Mouse (Mus musculus): ENCODE results near the gene Ugt3a2. TPM values are rescaled to one million over a fixed set of nuclear protein-coding genes. Genes with fewer than 3 reads are reported as not detected.

Gene Ugt3a2
- polyA plus RNA-seq, 1 experiment = 522 TPM

DNA sequence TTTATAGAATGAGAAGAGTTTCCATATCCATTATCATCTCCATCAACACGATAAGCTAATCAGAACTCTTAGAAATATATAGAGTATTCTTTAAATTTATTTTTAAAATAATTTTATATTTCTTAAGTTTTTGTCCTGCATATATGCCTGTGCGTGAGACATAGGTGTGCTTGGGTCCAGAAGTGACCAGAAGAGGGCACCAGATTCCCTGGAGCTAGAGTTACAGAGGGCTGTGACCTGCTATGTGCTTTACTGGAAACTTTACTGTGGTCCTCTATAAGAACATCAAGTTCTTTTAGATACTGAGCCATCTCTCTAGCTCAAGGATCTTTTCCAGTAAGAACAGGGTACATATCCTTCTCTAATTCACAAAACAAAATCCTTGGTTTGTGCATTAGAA is 27.5 kb downstream of the Ugt3a2 start:
- no peak for DNase-seq
- no peaks in the 10 kb centered on the region for H3K4me1 ChIP-seq (ENCODE audit: control insufficient read depth, insufficient read depth, low read length)
- 0 out of 2 replicates have a peak, but pooled peaks have one; percentile 31 for TF ChIP-seq CTCF (conservative IDR thresholded peaks at IDR 0.05; ENCODE audit: insufficient read depth, insufficient read length, low read depth, low read length)
- no peak for TF ChIP-seq POLR2A (IDR thresholded peaks at IDR 0.05; ENCODE audit: low read depth, low read length)
- H3K36me3 ChIP-seq (ENCODE audit: control insufficient read depth, insufficient read depth, low read length) = no peaks in the 10 kb centered on the region
- no peak overlapping the region for H3K4me3 ChIP-seq (ENCODE audit: insufficient read depth, low read depth, low read length)
- no peaks in the 10 kb centered on the region; the same call in 1 of the 2 replicates for H3K27me3 ChIP-seq (replicated peaks; ENCODE audit: control insufficient read depth, insufficient read depth, low read length)
- 73% methylated on average over 2 of the region's 2 CpGs for WGBS
- H3K27ac ChIP-seq (ENCODE audit: insufficient read depth, low read depth, low read length) = no peak overlapping the region

DNA sequence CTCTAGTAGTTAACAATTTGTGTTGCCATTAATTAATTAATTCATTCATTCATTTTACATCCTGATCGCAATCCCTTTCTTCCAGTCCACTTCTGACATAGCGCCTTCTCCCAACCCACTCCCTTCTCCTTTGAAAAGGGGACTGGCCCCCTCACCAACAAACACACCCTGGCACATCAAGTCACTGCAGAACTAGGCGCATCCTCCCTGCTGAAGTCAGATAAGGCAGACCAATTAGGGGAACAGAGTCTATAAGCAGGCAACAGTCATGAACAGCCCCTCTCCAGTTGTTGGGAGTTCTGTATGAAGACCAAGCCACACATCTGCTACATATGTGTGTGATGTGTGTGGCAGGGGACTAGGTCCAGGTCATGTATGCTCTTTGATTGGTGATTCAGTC is 33.4 kb downstream of the Ugt3a2 start:
- no peaks in the 10 kb centered on the region for H3K4me1 ChIP-seq (ENCODE audit: control insufficient read depth, insufficient read depth, low read length)
- 94% methylated on average over 3 of the region's 3 CpGs for WGBS
- TF ChIP-seq POLR2A (IDR thresholded peaks at IDR 0.05; ENCODE audit: low read depth, low read length) (no peak), CTCF (conservative IDR thresholded peaks at IDR 0.05; ENCODE audit: insufficient read depth, insufficient read length, low read depth, low read length) (no peak)
- H3K4me3 ChIP-seq (ENCODE audit: insufficient read depth, low read depth, low read length) = no peak overlapping the region
- H3K36me3 ChIP-seq (ENCODE audit: control insufficient read depth, insufficient read depth, low read length) = no peaks in the 10 kb centered on the region
- DNase-seq = no peak
- H3K27ac ChIP-seq (ENCODE audit: insufficient read depth, low read depth, low read length) = no peak overlapping the region
- no peaks in the 10 kb centered on the region for H3K27me3 ChIP-seq (replicated peaks; ENCODE audit: control insufficient read depth, insufficient read depth, low read length)

GRCm38 (mm10) chr15:9376281-9376680 is 40.9 kb downstream of the Ugt3a2 start:
- H3K27me3 ChIP-seq (replicated peaks; ENCODE audit: control insufficient read depth, insufficient read depth, low read length) = no peaks in the 10 kb centered on the region
- 95% methylated on average over 7 of the region's 7 CpGs for WGBS
- DNase-seq = no peak
- no peak overlapping the region for H3K4me3 ChIP-seq (ENCODE audit: insufficient read depth, low read depth, low read length)
- no peak overlapping the region for H3K27ac ChIP-seq (ENCODE audit: insufficient read depth, low read depth, low read length)
- TF ChIP-seq CTCF (conservative IDR thresholded peaks at IDR 0.05; ENCODE audit: insufficient read depth, insufficient read length, low read depth, low read length) = no peak
- TF ChIP-seq POLR2A (IDR thresholded peaks at IDR 0.05; ENCODE audit: low read depth, low read length) = no peak
- H3K36me3 ChIP-seq (ENCODE audit: control insufficient read depth, insufficient read depth, low read length) = no peaks in the 10 kb centered on the region
- H3K4me1 ChIP-seq (ENCODE audit: control insufficient read depth, insufficient read depth, low read length) = no peaks in the 10 kb centered on the region

- H3K4me1 ChIP-seq (ENCODE audit: control insufficient read depth, insufficient read depth, low read length) = no peaks in the 10 kb centered on the region
- H3K4me3 ChIP-seq (ENCODE audit: insufficient read depth, low read depth, low read length) = no peak overlapping the region
- no peak for DNase-seq
- H3K27me3 ChIP-seq (replicated peaks; ENCODE audit: control insufficient read depth, insufficient read depth, low read length) = no peaks in the 10 kb centered on the region; the same call in 1 of the 2 replicates
- H3K27ac ChIP-seq (ENCODE audit: insufficient read depth, low read depth, low read length) = no peak overlapping the region
- WGBS = 89% methylated on average over 3 of the region's 3 CpGs
- H3K36me3 ChIP-seq (ENCODE audit: control insufficient read depth, insufficient read depth, low read length) = no peaks in the 10 kb centered on the region
- TF ChIP-seq POLR2A (IDR thresholded peaks at IDR 0.05; ENCODE audit: low read depth, low read length) (no peak), CTCF (conservative IDR thresholded peaks at IDR 0.05; ENCODE audit: insufficient read depth, insufficient read length, low read depth, low read length) (no peak)
Measured at GRCm38 (mm10) chr15:9409475-9409874, 74.1 kb downstream of the Ugt3a2 start.

Other genes starting within 250 kb of the Ugt3a2 start
- gene Lmbrd2, start 195.0 kb upstream of the Ugt3a2 start, polyA plus RNA-seq (2012; rRNA removed) = 21.2 and 32.4 TPM in 2 replicates
- gene Skp2, start 180.1 kb upstream of the Ugt3a2 start, polyA plus RNA-seq (2012; rRNA removed) = 0.92 and 1.0 TPM in 2 replicates
- gene Ugt3a1, start 58.7 kb upstream of the Ugt3a2 start, polyA plus RNA-seq (2012; rRNA removed) = 193 and 203 TPM in 2 replicates
- gene Capsl, start 100.5 kb downstream of the Ugt3a2 start, polyA plus RNA-seq (2012; rRNA removed) = 0.33 and 0.46 TPM in 2 replicates
- 0.04 and 0.95 TPM in 2 replicates for gene Il7r, start 194.6 kb downstream of the Ugt3a2 start, polyA plus RNA-seq (2012; rRNA removed)

All from kidney, adult 2 months (tissue).